Mouse (Mus musculus) T-helper 17 cell (primary cell): Measurements from ENCODE around the gene Kif9.

Experiments used
- in situ Hi-C, 2 experiments: fragments of 300-600 bp; cut with MboI, MseI; formaldehyde crosslinking; loops; 1 replicate in 1 of 2; 2 replicates in 1 of 2; pipeline ENCODE4 v1.15.1; 2025; ENCODE audit warnings: high pct_unique_total_duplicates in 2 of 2

Kif9 gene

DNA sequence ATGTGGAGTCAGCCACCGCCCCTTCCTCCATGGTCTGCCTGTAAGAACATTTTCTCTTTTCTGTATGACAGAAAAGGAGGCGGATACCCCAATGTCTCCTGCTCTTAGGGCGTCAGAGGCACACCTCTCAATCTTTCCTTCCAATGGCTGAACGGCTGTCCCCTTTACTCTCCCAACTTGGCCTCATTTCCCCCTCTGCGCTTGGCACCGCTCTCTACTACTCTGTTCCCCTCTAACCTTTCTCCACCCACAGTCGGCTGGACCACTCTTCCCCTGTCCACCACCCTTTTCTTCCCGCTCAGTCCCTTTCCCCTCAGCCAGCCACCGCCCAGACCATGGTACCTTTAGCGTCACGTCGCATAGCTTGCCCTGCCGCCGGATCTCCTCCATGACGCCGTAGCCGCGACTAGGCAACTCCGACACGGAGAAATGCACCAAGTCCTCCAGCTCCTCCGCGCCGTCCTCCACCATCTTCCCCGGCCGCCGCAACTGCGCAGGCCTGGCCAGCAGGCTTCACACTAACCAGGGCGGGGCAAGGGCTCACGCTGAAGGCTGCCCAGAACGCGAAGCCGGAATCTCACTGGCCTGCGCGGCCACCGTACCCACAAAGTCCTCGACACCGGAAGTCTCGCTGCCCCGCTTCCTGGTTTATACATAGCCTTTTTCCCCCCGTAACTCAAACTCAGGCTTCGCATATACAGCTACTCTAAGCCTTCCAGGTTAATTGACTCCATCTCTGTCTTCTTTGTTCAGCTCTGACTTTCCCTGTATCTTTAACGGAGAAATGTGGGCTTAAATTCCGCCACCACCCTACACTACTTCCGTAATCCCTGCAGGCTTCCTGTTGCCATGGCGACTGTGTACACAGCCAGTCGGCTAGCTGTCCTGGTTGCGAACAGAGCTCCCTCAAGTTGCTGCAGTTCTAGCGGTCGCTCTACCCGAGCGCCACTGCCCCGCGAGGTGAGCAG, at the start of gene Kif9, which contains the start of gene Klhl18:
Gene Kif9 (plus strand): TSS at position 835 of the 968 bp plus-strand sequence.
Gene Klhl18 (minus strand): TSS at position 571 of the 968 bp plus-strand sequence.
- in situ Hi-C loops, result no loop called here

DNA sequence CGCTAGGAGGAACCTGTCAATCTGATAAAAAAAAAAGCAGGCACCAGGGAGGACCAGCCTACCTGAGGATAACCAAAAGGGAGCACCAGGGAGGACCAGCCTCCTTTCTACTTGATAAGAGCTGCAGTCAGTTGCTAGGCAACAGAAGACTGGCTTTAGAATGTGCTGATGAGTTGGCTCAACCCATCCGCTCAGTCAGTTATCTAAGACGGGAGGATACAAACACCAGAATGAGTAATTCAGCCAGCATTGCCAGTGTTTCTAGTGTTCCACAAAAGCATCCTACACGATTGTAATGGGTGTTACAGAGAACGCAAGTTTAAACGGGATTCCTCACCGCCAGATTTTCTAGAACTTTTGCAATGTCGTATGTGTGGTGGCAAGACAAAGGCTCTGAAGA, 45.5 kb upstream of the Kif9 start:
- in situ Hi-C loops, result loop anchor here in 1 of 2 experiments (25.0 kb wide), 1 partner anchor 181 kb away; the partner anchor contains the start of gene Nradd

DNA sequence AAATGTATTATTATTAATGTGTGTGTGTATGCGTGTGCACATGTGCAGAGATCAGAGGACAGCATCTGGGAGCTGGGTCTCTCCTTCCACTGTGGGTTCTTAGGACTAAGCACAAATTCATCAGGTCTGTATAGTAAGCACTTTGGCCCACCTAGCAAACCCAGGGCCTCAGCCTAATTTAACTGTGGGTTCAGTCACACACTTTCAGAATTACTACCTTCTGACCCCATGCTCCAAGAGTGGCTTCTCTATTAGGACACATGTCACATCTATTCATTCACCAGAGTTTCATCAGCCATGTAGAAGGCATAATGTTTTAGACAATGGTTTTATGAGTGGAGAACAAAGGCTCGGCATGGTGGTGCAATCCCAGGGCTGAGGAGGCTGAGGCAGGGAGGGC, 43.7 kb upstream of the Kif9 start:
- in situ Hi-C loops, result loop anchor here in 1 of 2 experiments (25.0 kb wide), 1 partner anchor 179 kb away; the partner anchor contains the start of gene Nradd

DNA sequence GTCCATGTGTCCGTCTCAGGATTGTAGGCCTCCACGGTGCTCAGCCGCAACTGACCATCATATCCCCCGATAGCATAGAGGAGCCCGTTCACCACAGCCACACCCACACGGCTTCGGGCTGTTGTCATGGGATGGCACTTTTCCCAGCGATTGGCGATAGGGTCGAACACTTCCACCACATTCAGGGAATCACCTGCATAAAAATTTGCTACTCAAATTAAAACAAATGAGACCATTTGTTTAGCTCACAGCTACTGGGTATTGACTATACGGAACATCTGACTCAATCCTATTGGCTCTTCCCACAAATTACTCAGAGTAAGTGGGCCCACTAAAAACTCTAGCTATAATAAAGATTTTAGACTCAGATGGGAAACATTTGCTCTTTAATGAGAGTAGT, 40.7 kb upstream of the Kif9 start:
- in situ Hi-C loops, result loop anchor here in 1 of 2 experiments (25.0 kb wide), 1 partner anchor 176 kb away; the partner anchor contains the start of gene Nradd

DNA sequence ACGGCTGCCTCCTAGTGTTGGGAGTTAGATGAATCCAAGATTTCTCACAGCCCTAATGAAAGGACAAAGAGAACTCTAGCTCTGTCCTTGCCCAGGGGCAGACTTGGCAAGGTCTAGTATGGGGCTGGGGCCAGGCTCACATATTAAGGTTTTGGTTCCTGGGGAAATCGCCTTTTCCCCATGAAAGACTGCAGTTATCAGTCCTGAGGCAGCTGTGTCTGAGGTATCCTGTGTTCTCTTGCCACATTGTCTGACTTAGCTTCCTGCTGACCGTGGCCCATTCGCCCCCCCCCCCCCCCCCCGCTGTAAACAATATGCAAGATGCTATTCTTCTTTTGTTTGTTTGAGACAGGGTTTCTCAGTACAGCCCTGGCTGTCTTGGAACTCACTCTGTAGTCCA, 36.7 kb upstream of the Kif9 start:
- in situ Hi-C loops, result loop anchor here in 1 of 2 experiments (25.0 kb wide), 1 partner anchor 172 kb away; the partner anchor contains the start of gene Nradd

DNA sequence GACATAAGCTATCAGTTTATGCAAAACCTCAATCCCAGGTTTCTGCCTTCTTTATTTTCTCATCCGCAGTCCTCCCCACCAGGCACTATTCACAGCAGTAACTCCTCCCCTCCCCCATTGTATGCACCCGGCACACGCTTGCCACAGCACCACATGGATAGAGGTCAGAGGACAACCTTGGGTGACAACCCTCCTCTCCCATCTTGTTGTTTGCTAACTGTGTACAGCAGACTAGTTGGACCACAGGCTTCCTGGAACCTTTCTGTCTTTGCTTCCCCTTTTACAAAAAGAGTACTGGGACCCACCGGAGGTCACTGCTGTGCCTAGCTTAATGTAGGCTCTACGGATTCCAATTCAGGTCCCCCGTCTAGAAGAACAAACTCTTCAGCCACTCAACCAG, 36.2 kb upstream of the Kif9 start:
- in situ Hi-C loops, result loop anchor here in 1 of 2 experiments (25.0 kb wide), 1 partner anchor 172 kb away; the partner anchor contains the start of gene Nradd

DNA sequence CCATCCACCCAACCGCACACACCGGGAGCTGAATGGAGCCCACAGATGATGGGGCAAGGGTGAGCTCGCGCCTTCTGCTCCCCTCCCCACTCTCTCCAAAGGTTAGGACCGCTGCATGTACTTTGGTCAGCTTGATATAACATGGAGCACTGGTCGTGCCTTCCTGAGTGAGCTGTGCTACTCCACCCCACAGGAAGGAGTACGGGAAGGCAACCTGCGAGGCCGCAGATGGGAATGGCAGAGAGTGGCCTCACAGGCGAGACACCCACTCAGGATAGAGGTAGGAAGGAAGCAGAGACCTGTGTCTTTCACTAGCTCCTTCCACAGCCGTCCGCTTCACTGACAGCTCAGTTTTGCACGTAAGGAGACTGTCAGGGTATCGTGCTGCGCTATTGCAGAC, 28.4 kb upstream of the Kif9 start:
- in situ Hi-C loops, result loop anchor here in 1 of 2 experiments (25.0 kb wide), 1 partner anchor 164 kb away; the partner anchor contains the start of gene Nradd

DNA sequence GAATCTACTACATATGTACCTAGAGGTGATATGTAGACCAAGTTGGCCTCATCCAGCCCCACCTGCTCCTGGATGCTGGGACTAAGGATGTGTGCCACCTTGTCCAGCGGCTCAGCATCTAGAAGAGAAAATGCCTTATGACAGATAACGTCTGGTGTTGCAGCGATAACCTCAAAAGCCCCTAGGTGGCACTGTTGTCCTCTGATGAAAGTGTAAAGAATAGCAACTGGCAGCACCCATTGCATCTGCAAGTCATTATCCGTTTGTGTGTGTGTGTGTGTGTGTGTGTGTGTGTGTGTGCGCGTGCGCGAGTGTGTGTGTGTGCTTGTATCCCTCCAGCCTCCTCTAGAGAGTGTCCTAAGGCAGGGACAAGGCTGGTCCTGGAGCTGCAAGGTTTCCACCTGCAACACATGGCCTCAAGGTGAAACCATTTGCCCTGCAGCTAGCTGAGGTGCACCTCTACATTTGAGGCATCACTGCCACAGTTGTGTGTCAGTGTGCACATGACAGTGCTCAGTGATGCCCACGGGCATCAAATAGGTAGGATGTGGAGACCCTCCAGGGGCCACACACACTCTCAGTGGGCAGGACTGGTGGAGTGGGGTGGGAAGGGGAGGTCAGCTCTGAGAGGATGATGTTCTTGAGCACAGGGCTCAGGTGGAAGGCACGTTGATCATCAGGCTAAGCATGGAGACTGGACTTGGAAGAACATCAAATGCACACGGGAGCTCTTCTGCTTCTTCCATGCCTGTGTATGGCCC, 27.7 kb upstream of the Kif9 start:
- in situ Hi-C loops, result loop anchor here in 1 of 2 experiments (25.0 kb wide), 1 partner anchor 163 kb away; the partner anchor contains the start of gene Nradd

DNA sequence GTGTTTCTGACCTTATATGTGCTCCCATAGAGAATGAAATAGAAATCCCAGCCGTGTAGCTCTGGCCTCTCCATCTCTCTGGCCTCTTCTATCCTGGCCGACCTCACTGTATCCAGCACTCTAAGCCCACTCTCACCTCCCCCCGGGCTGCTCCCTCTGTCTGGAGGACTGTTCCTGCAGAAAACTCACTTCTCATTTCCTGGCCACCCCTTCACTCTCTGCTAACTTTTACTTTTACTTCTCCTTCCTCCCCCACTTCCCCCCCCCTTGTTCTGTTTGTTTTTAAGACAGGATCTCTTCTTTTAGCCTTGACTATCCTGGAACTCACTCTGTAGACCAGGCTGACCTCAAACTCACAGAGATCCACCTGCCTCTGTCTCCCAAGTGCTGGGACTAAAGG, 24.2 kb upstream of the Kif9 start:
- in situ Hi-C loops, result no loop called here

DNA sequence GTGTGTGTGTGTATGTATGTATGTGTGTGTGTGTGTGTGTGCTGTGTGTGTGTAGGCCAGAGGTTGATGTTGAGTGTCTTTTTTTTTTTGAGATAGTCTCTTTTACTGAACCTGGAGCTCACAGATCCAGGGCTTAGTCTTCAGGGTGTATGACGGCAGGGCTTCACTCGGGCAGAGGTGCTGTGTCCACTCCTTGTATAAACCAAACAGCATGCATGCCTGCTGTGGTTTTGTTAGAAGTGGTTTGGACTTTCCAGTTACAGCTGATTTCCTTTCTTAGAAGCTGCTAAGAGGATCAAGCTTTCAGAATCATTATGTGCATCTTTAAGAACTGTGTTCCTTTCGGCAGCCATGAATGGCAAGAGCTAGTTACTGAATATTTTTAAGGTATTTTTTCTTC, 18.8 kb upstream of the Kif9 start:
- in situ Hi-C loops, result loop anchor here in 1 of 2 experiments (5.0 kb wide), 1 partner anchor 41 kb away; the partner anchor contains the start of gene Ngp

DNA sequence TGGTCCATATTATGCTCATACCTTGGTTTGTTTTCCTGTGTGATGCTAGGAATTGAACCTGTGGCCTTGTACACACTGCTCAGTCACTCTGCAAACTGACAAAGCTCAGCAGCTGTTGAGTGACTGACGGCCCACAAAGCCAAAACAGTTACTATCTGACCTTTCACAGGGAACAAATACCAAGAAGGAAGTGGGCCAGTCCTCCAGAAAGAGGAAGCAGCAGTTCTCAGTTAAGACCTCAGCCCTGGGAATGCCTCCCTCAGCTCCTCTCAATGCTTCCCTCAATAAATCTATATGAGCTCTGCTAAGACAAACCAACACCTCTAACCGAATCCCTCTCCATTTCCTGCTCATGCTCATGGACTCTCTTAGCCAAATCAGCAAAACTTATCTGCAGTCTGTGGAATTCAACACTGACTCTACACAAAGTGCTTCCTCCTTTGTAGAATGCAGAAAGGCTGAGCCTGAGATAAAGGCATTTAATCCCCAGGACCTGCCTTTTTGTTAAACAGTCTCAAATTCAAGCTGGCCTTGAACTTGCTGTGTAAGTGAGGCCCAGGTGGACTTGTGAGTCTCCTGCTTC, 17.5 kb upstream of the Kif9 start:
- in situ Hi-C loops, result loop anchor here in 1 of 2 experiments (5.0 kb wide), 1 partner anchor 42 kb away; the partner anchor contains the start of gene Ngp

DNA sequence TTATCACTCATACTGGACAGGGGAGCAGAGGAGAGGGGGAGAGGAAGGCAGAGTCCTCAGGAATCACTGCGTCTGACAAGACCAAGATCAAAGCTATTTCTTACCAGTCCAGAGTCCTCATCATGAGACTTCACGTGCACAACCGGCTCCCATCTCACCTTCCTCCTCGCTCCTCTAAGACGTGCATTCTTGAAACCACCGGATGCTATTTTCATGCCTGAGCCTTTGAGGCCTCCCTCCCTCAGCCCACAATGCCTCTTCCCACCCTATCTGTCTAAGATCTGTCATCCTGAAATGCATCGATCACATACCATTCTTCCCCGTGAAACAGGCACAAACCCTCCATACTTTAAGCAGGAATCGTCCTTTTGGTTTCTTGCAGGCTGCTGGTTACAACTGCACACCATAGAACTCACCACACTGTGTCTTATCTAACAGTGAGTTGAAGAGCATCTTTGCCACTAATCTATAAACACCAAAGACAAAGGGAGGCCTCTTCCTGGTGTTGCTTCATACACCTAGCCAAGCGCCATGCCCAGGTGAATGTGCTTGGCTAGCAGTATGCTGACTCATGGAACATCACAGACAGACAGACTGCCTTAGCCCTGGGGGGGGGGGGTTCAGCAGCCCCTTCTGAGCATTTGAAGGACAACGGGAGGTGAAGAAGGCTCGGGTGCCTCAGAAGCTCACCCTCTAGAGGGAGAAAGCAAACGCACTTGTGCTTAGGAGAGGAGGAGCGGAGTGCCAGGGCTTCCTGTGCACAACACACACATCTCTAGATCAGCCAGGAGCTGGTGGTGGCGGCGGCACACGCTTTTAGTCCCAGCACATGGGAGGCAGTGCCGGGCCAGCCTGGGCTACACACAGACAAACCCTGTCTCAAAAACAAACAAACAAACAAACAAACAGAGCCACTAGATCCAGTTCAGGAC, 15.6 kb upstream of the Kif9 start:
- in situ Hi-C loops, result no loop called here

DNA sequence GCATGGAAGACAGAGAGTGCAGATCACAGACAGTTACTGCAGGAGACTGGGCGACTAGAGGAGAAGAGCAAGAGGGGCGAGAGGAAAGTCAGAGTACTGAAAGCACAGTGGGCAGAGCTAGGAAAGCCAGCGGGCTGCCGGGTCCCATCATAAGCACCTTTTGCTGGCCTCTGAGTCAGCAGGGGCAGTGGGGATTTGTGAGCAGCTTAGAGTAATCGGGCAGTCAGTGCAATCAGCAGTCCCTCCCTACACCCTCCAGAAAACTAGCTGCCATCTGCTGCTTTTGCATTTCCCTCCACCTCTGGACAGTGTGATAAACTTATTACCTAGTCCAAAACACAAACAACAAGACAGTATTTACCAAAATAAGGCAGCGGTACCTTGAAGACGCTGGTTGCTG, 14.4 kb upstream of the Kif9 start:
- in situ Hi-C loops, result no loop called here

DNA sequence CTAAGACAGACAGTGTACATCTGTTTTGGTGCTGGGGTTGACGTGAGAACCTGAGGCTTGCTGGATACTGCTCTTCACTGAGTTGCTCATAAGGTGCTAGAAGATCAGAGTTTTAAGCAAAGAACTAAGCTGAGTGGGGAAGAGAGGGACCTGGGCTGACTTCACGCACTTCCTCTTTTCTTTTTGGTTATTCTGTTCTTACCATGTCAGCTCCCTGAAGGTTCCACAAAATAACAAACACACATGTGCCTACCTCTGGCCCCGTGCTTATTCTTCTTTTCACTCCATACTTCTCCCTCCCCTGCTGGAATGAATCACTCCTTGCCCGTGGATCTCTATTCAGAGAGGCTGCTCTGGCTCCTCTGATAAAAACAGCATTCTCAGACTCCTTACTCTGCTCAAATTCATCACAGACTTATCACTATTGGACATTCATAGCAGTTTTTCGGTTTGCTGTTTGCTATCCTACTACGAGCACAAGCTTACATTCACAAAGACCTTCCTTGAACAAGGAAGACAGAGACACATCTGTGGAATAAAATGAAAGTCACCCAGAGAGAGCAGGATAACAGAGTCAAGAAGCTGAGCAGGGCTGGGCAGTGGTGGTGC, 12.7 kb upstream of the Kif9 start:
- in situ Hi-C loops, result no loop called here

DNA sequence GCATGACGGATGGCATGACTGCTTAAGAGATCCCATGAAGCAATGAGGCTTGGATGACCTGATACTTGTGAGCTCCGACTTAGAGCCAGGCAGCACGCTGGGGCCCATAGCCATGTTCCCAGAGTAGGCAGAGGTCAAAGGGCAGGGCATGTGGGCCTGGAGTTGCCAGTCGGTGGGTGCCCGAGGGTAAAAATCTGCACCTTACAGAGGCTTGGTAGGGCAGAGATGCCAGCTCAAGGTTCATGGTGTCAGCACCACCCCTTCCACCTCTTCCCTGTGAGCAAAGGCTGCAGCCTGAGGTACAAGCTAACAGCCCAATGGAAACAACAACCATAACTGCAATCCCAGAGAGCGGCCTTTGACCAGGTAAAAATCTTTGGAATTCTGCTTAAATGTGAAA, 11.4 kb upstream of the Kif9 start:
- in situ Hi-C loops, result no loop called here

DNA sequence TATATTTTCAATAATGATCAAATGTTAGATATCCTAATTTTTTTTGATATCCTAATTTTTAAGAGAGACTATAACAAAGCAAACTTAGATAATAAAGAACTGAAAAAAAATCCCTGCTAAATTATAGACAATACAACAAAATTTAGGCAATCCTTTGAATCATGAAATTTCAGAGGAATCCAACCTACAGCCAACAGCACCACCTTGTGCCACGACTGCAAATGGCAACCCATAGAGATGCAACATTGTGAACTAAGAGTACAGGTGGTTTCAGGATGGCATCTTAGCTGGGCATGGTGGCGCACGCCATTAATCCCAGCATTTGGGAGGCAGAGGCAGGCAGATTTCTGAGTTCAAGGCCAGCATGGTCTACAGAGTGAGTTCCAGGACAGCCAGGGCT, 10.6 kb upstream of the Kif9 start:
- in situ Hi-C loops, result no loop called here

DNA sequence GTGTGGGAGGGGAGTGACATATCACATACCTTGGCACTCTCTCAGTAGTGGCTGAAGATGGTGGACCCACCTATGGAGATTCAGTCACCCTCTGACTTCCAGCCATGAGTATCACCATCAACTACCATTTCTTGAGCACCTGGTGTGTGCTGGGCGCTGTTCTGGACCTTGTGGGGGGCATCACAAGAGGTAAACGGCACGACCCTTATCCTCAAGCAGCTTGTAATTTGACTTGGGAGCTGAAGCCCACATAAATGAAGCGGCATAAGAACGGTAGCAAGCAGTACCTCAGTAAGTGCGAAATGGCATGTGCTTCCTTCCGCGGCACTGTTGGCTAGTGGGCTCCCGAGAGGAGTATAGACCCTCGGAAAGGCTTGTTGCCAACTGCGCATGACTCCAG, 1.2 kb downstream of the Kif9 start:
- in situ Hi-C loops, result no loop called here

DNA sequence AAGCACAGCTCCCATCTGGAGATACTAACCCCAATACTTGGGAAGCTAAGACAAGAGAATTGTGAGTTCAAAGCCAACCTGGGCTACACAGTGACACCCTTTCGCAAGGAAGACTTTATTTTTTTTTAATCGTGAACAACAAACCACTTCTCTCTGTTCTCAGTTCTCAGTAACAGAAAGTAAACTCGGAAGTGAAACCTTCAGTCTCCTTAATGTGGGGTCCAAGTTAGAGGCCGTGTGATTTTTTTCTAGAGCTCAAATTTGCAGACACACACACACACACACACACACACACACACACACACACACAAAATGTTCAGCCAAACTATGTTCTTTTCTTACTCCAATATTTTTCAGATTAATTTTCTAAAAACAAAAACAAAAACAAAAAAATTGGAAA, 1.9 kb downstream of the Kif9 start:
- in situ Hi-C loops, result no loop called here

DNA sequence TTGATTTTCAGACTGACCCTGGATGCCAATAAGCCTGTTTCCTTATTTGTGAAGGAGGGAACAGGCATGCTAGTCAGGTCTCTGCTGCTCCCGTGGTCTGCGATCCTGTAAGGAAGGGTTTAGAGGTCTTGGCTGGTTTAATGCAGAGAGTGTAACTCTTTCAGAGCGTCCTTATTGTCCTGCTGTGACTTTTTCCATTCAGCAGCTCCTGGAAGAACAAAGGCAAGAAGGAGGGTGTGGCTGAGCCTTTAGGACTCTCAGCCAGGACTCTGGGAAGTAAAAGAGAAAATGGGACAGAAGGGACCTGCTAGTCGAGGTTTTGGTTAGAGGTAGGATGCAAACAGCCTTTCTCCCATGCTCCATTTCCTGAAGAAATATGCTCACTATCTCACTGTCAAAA, 12.1 kb downstream of the Kif9 start:
- in situ Hi-C loops, result no loop called here

DNA sequence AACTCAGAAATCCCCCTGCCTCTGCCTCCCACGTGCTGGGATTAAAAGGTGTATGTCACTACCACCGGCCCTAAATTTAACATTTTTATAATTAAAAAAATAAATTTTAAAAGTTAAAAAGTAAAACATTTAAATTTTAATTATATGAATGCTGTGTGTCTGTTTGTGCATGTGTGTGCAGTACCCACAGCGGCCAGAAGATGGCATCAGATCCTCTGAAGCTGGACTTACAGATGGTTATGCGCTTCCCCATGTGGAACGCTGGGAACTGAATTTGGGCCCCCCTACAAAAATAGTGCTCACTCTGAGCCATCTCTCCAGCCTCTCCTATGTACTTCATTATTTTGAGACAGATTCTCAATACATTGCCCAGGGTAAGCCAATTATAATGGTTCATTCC, 14.2 kb downstream of the Kif9 start:
- in situ Hi-C loops, result no loop called here
